26 mouse cellular contexts compared by ENCODE assay signal in genomic region chr19:37609991-37610390, GRCm38 (mm10). TPM values are rescaled to one million over a fixed set of nuclear protein-coding genes. Genes with fewer than 3 reads are reported as not detected.
DNase-seq lines count a peak whose midpoint lies in the region; ATAC-seq and TF ChIP-seq lines count a peak whose summit lies in the region.
"Had no signal": no experiment of that assay in that cellular context is flagged by ENCODE, and none has a peak within 500 bp of the region (broad histone marks: within the 10 kb centered on the region; RNA-seq: fewer than 3 reads in every experiment).

No protein-coding gene starts in this region.

- H3K9me3 ChIP-seq in heart, embryonic 12.5 days (replicated peaks), result no peaks in the 10 kb centered on the region
- H3K9me3 ChIP-seq in liver, postnatal 0 days (ENCODE audit: low read length), result no peaks in the 10 kb centered on the region
- no peaks in the 10 kb centered on the region for H3K9me3 ChIP-seq in liver, embryonic 12.5 days (replicated peaks)
- H3K9me3 ChIP-seq in ES-Bruce4 (replicated peaks; ENCODE audit: control insufficient read depth, insufficient read depth, low read length, poor library complexity, severe bottlenecking), result no peaks in the 10 kb centered on the region
- H3K9me3 ChIP-seq: embryonic facial prominence, embryonic 12.5 days; forebrain, embryonic 15.5 days; G1E; kidney, embryonic 15.5 days; limb, embryonic 13.5 days; neural tube, embryonic 13.5 days; stomach, embryonic 15.5 days had no signal

- TF ChIP-seq EP300 in liver, postnatal 0 days (IDR thresholded peaks at IDR 0.05; ENCODE audit: low read depth), result no peak
- TF ChIP-seq EP300 in ES-Bruce4 (IDR thresholded peaks at IDR 0.05; ENCODE audit: insufficient read depth, low read depth, low read length), result no peak

- H3K36me3 ChIP-seq in heart, embryonic 12.5 days, result peaks cover 3% of the 10 kb centered on the region; the same call in 1 of the 2 replicates
- peaks cover 46% of the 10 kb centered on the region for H3K36me3 ChIP-seq in liver, postnatal 0 days (replicated peaks; ENCODE audit: insufficient read depth, low read length)
- H3K36me3 ChIP-seq in liver, embryonic 12.5 days, result peaks cover 75% of the 10 kb centered on the region
- no peaks in the 10 kb centered on the region for H3K36me3 ChIP-seq in ES-Bruce4 (ENCODE audit: control insufficient read depth, insufficient read depth, low read length, poor library complexity, severe bottlenecking)
- H3K36me3 ChIP-seq: embryonic facial prominence, embryonic 12.5 days; forebrain, embryonic 15.5 days; limb, embryonic 13.5 days; neural tube, embryonic 13.5 days; stomach, embryonic 15.5 days had no signal

- no peak for DNase-seq in heart, adult 9 months (ENCODE audit: low spot score in 2 of 2)
- no peak for DNase-seq in liver, postnatal 0 days
- peak; percentile 16 for DNase-seq in ZHBTc4 (ENCODE audit: low read depth, low spot score)
- no peak for DNase-seq in MN1 (ENCODE audit: low spot score)
- DNase-seq in adrenal gland, postnatal 4 days (ENCODE audit: low spot score in 2 of 2), result no peak
- DNase-seq: adrenal gland, adult 8-10 months; cerebellum, adult 11 months; cerebellum, adult 9-11 months; embryo, embryonic 11 days; kidney, adult 18-20 months; kidney, postnatal 4 days; lung, adult 18-20 months; lung, postnatal 14 days; right cerebral cortex, postnatal 25 days had no signal

- TF ChIP-seq POLR2A in ES-Bruce4 (IDR thresholded peaks at IDR 0.05; ENCODE audit: insufficient read depth, low read length), result no peak

- H3K27me3 ChIP-seq in heart, embryonic 12.5 days (replicated peaks), result no peaks in the 10 kb centered on the region
- H3K27me3 ChIP-seq in liver, postnatal 0 days (ENCODE audit: insufficient read depth, low read length), result no peaks in the 10 kb centered on the region
- H3K27me3 ChIP-seq in liver, embryonic 12.5 days (replicated peaks), result no peaks in the 10 kb centered on the region
- H3K27me3 ChIP-seq in ES-Bruce4 (ENCODE audit: control insufficient read depth, insufficient read depth, low read length, poor library complexity, severe bottlenecking), result no peaks in the 10 kb centered on the region
- H3K27me3 ChIP-seq: embryonic facial prominence, embryonic 12.5 days; forebrain, embryonic 15.5 days; kidney, embryonic 15.5 days; limb, embryonic 13.5 days; neural tube, embryonic 13.5 days; stomach, embryonic 15.5 days had no signal

- H3K4me1 ChIP-seq in heart, embryonic 12.5 days (replicated peaks), result peaks cover 3% of the 10 kb centered on the region; the same call in 1 of the 2 replicates
- H3K4me1 ChIP-seq in liver, postnatal 0 days (ENCODE audit: insufficient read depth), result no peaks in the 10 kb centered on the region
- H3K4me1 ChIP-seq in liver, embryonic 12.5 days, result no peaks in the 10 kb centered on the region
- H3K4me1 ChIP-seq in ES-Bruce4 (ENCODE audit: control insufficient read depth, insufficient read depth, low read length), result no peaks in the 10 kb centered on the region
- H3K4me1 ChIP-seq: forebrain, embryonic 15.5 days; kidney, embryonic 15.5 days; neural tube, embryonic 13.5 days; stomach, embryonic 15.5 days had no signal

- ATAC-seq in heart, embryonic 12.5 days (ENCODE audit: insufficient number of reproducible peaks, low FRiP score), result peak; percentile 22; the same call in 1 of the 2 replicates
- ATAC-seq in liver, postnatal 0 days, result 0 out of 2 replicates have a peak, but pooled peaks have one; percentile 12
- ATAC-seq in liver, embryonic 12.5 days, result no peak
- ATAC-seq: forebrain, embryonic 15.5 days; hindbrain, embryonic 16.5 days had no signal

- H3K4me2 ChIP-seq in heart, embryonic 12.5 days, result no peak overlapping the region
- no peak overlapping the region for H3K4me2 ChIP-seq in liver, postnatal 0 days (ENCODE audit: low read depth, low read length)
- H3K4me2 ChIP-seq in liver, embryonic 12.5 days, result no peak overlapping the region
- H3K4me2 ChIP-seq: embryonic facial prominence, embryonic 12.5 days; forebrain, embryonic 15.5 days; kidney, embryonic 15.5 days; limb, embryonic 13.5 days; liver, embryonic 11.5 days; neural tube, embryonic 13.5 days; stomach, embryonic 15.5 days had no signal

- WGBS in heart, embryonic 12.5 days, result 70% methylated on average over 7 of the region's 7 CpGs
- WGBS in liver, postnatal 0 days (ENCODE audit: insufficient replicate concordance), result 79% methylated on average over 7 of the region's 7 CpGs
- 75% methylated on average over 7 of the region's 7 CpGs for WGBS in liver, embryonic 12.5 days (ENCODE audit: insufficient replicate concordance)

- TF ChIP-seq CTCF in liver, postnatal 0 days (IDR thresholded peaks at IDR 0.05; ENCODE audit: low read depth), result no peak
- peak; percentile 32 for TF ChIP-seq CTCF in ES-Bruce4 (IDR thresholded peaks at IDR 0.05; ENCODE audit: low read depth, low read length)

- no peak overlapping the region for H3K4me3 ChIP-seq in heart, embryonic 12.5 days
- no peak overlapping the region for H3K4me3 ChIP-seq in liver, postnatal 0 days (ENCODE audit: low read depth, low read length)
- H3K4me3 ChIP-seq in liver, embryonic 12.5 days, result no peak overlapping the region
- no peak overlapping the region for H3K4me3 ChIP-seq in ES-Bruce4 (ENCODE audit: low read depth, low read length)
- H3K4me3 ChIP-seq: embryonic facial prominence, embryonic 12.5 days; forebrain, embryonic 15.5 days; kidney, embryonic 15.5 days; limb, embryonic 13.5 days; neural tube, embryonic 13.5 days; stomach, embryonic 15.5 days had no signal

- H3K27ac ChIP-seq in heart, embryonic 12.5 days (ENCODE audit: poor library complexity, severe bottlenecking), result no peak overlapping the region
- H3K27ac ChIP-seq in liver, postnatal 0 days (ENCODE audit: low read depth), result no peak overlapping the region
- no peak overlapping the region for H3K27ac ChIP-seq in liver, embryonic 12.5 days
- H3K27ac ChIP-seq in ES-Bruce4 (ENCODE audit: insufficient read depth, low read length), result no peak overlapping the region
- H3K27ac ChIP-seq: embryonic facial prominence, embryonic 12.5 days; forebrain, embryonic 15.5 days; kidney, embryonic 15.5 days; limb, embryonic 13.5 days; neural tube, embryonic 13.5 days; stomach, embryonic 15.5 days had no signal

- H3K9ac ChIP-seq in heart, embryonic 12.5 days, result no peak overlapping the region
- H3K9ac ChIP-seq in liver, postnatal 0 days (replicated peaks), result no peak overlapping the region
- H3K9ac ChIP-seq in liver, embryonic 12.5 days, result no peak overlapping the region
- H3K9ac ChIP-seq in ES-Bruce4 (ENCODE audit: low read depth, poor library complexity, severe bottlenecking), result no peak overlapping the region
- H3K9ac ChIP-seq: embryonic facial prominence, embryonic 12.5 days; forebrain, embryonic 15.5 days; kidney, embryonic 15.5 days; limb, embryonic 13.5 days; neural tube, embryonic 13.5 days; stomach, embryonic 15.5 days had no signal

RNA-seq across cellular contexts. Expression of gene Exoc6, which starts 59.8 kb away (rescaled TPM):
- polyA plus RNA-seq in heart, embryonic 12.5 days (2016; fragmentation: Nextera tagmentation; extraction: Ambion mirVana), result 21.7 and 21.8 TPM in 2 replicates
- polyA plus RNA-seq in liver, postnatal 0 days (2015; fragmentation: Nextera tagmentation; extraction: Ambion mirVana), result 15.2 and 18.9 TPM in 2 replicates
- 45.1 and 47.0 TPM in 2 replicates for polyA plus RNA-seq in liver, embryonic 12.5 days (2016; fragmentation: Nextera tagmentation; extraction: Ambion mirVana)
- 14.3 and 14.6 TPM in 2 replicates for polyA plus RNA-seq in ES-Bruce4 (2011; ENCODE audit: insufficient read depth, insufficient read length, low read depth, missing spikeins)
- 10 to 100 TPM; 21.3 to 22.3 TPM for total RNA-seq in adrenal gland, postnatal 4 days (2021)
